Mouse (Mus musculus) intestine, embryonic 15.5 days (tissue): ENCODE results near the gene Casc3. TPM values are rescaled to one million over a fixed set of nuclear protein-coding genes. Genes with fewer than 3 reads are reported as not detected.

ENCODE experiments used
- ATAC-seq: fragments of 200-750 bp; cut with Nextera tagmentation; 2 replicates; pipeline ENCODE4 v1.8.0; 2017; ENCODE audit warnings: moderate TSS enrichment, moderate library complexity
- H3K27ac ChIP-seq: fragments of 300-500 bp; sonication (generic); 2 replicates; pipeline ENCODE4 v1.5.1; 2015; ENCODE audit warnings: mild to moderate bottlenecking, inconsistent platforms
- H3K27me3 ChIP-seq: fragments of 300-500 bp; sonication (generic); replicated peaks from 2 replicates; pipeline ENCODE4 v1.6.1; 2015; ENCODE audit warnings: inconsistent platforms
- H3K36me3 ChIP-seq: fragments of 300-500 bp; sonication (generic); 2 replicates; pipeline ENCODE4 v1.6.1; 2015; ENCODE audit warnings: inconsistent platforms
- H3K4me1 ChIP-seq: fragments of 300-500 bp; sonication (generic); replicated peaks from 2 replicates; pipeline ENCODE4 v1.6.1; 2015; ENCODE audit warnings: inconsistent platforms
- H3K4me2 ChIP-seq: fragments of 300-500 bp; sonication (generic); replicated peaks from 2 replicates; pipeline ENCODE4 v1.6.1; 2015; ENCODE audit warnings: mild to moderate bottlenecking, inconsistent platforms
- H3K4me3 ChIP-seq: fragments of 300-500 bp; sonication (generic); replicated peaks from 2 replicates; pipeline ENCODE4 v1.5.1; 2015; ENCODE audit warnings: inconsistent platforms
- H3K9ac ChIP-seq: fragments of 300-500 bp; sonication (generic); 2 replicates; pipeline ENCODE4 v1.6.1; 2015; ENCODE audit warnings: inconsistent platforms
- H3K9me3 ChIP-seq: fragments of 300-500 bp; sonication (generic); 2 replicates; pipeline ENCODE4 v1.6.1; 2016; ENCODE audit warnings: inconsistent platforms
- WGBS: fragments of 180-500 bp; shearing (Covaris S2); methylation state at CpG from one replicate; pipeline ENCODE4 v1.1.7; 2015; 5-methylcytosine and 5-hydroxymethylcytosine counted together
- polyA plus RNA-seq: library from polyadenylated mRNA; unstranded; fragments of >200 nt; fragmentation: Nextera tagmentation; extraction: Ambion mirVana; gene quantifications from 2 replicates; pipeline ENCODE4 v1.2.1, GENCODE M21; 2015

Casc3 gene
- polyA plus RNA-seq, result 28.2 and 29.8 TPM in 2 replicates

DNA sequence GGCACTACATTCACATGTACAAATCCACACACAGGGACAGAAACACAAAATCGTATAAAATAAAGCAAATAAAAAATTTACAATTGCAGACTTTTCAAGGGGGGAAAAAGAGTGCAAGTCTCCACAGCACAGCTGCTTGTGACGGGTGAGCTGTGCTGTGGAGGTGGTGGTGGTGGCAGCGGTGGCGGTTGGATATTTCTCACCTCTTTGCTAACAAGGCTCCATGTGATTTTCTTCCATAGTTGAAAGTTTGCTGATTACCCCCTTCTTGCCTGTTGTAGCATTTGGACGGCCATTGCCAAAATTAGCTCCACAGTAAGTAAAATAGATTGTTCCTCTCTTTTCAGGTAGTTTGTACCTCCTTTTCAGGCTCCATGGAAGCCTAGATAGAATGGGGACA, at the start of gene Casc3:
Casc3 (plus strand) TSS at position 301 of the 400 bp plus-strand sequence.
- 91% methylated on average over 5 of the region's 5 CpGs for WGBS
- no peak within 1 kb of the TSS for H3K9ac ChIP-seq
- no peak within 1 kb of the TSS for H3K27ac ChIP-seq
- H3K4me1 ChIP-seq, result 0 out of 2 replicates have a peak, but pooled peaks cover 3% of the 10 kb centered on the region
- H3K36me3 ChIP-seq, result peaks cover 42% of the 10 kb centered on the region
- ATAC-seq, result no peak
- no peaks in the 10 kb centered on the region for H3K9me3 ChIP-seq
- H3K27me3 ChIP-seq, result no peaks in the 10 kb centered on the region
- H3K4me2 ChIP-seq, result no peak within 1 kb of the TSS
- no peak within 1 kb of the TSS for H3K4me3 ChIP-seq

DNA sequence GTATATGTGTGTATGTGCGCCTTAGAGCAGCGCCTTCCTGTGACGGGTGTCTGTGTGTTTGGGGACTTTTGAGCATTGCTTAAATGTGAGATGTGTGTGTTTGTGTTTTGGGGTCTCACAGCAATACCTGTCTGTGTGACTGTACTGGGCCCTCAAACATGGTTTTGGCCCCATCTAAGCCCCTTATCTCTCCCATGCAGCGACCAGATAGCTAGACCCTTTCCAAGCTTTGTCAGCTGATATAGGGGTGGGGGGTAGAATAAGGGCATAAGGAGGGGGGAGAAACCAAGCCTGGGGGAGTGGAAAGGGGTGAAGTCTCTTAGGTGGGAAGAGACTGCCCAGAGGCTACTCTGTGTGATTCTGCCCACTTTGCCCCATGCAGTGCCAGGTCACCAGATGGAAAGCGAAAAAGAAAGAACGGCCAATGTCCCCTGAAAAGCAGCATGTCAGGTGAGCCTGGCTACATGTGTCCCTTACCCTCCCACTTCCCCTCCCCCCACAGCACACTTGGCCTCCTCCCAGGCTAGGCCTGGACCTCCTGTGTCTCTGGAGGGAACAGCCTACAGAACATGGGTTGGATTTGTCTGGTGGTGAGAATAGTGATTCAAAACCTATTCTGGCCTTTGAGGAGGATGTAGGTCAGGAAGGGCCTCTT, 48.9 kb upstream of the Casc3 start:
- no peak for ATAC-seq
- Histone ChIP-seq H3K4me1 (peaks cover 49% of the 10 kb centered on the region), H3K9me3 (no peaks in the 10 kb centered on the region), H3K36me3 (peaks cover 39% of the 10 kb centered on the region), H3K27ac (0 out of 2 replicates have a peak overlapping the region, but pooled peaks have one; percentile 22), H3K27me3 (no peaks in the 10 kb centered on the region), H3K4me2 (no peak overlapping the region), H3K4me3 (no peak overlapping the region), H3K9ac (no peak overlapping the region)
- WGBS, result 88% methylated on average over 6 of the region's 6 CpGs

DNA sequence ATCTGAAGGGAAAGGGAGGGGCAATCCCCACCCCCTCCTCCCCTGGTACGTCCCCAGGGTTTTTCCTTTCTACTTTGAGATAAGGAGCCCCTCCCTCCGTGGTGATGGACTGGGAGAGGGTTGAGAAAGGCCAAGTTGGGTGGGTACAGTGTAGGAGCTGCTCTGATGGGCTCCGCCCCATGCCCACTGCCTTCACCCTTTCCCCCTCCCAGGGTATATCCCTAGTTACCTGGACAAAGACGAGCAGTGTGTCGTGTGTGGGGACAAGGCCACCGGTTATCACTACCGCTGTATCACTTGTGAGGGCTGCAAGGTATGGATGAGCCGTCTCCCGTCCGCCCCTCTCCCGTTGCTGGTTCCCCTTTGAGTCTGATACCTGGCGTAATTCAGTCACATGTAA, 48.0 kb upstream of the Casc3 start:
- Histone ChIP-seq H3K9me3 (no peaks in the 10 kb centered on the region), H3K9ac (no peak overlapping the region), H3K27me3 (no peaks in the 10 kb centered on the region), H3K4me1 (peaks cover 40% of the 10 kb centered on the region), H3K4me2 (no peak overlapping the region), H3K4me3 (no peak overlapping the region), H3K36me3 (peaks cover 42% of the 10 kb centered on the region), H3K27ac (no peak overlapping the region)
- 73% methylated on average over 12 of the region's 12 CpGs for WGBS
- ATAC-seq, result no peak

DNA sequence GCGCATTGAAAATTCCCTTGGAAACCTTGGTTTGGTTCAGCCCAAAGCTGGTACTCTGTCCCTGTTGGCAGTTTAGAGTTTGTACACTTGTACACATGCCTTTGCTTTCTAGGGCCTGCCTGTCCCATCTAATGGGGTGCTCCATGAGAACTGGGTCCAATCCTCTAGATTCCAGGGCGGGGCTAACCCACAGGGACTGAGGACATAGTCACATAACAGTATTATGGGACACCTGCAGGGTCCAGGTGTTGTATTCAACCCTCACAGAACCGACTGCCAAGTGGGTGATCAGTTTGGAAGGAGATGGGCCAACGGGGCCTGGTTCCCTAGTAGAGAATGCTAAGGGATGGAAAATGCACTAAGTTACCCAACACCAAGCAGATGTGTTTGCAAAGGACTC, 42.8 kb upstream of the Casc3 start:
- ATAC-seq, result no peak
- Histone ChIP-seq H3K9me3 (no peaks in the 10 kb centered on the region), H3K4me1 (peaks cover 25% of the 10 kb centered on the region), H3K27ac (no peak overlapping the region), H3K27me3 (no peaks in the 10 kb centered on the region), H3K4me3 (no peak overlapping the region), H3K36me3 (peaks cover 49% of the 10 kb centered on the region), H3K9ac (no peak overlapping the region), H3K4me2 (no peak overlapping the region)
- 91% methylated on average over 4 of the region's 4 CpGs for WGBS

DNA sequence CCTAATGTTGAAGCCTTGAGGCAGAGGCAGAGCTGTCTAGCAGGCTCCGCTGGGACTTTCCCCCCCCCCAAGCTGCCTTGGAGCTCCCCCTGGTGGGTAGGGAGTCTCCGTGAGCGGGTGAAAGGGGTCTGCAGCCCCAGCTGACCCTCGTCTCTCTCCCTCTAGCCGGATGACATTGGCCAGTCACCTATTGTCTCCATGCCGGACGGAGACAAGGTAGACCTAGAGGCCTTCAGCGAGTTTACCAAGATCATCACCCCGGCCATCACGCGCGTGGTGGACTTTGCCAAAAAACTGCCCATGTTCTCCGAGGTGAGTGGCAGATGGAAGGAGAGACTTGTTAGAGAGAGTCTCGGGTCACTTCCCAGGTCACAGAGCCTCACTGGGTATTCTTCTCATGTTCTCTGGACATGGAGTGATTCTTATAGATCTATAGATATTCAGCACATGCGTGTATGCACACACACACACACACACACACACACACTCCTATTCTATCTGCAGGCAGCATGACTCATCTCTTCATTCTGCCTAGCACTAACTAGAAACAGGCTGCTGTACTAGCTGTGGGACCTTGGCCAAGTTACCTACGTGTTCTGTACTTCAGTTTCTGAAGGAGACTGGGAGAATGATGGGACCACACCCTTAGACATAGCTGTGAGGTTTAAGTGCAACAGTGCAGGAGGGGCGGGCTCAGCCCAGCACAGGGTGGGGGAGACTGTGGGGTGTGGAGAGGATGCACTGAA, 41.8 kb upstream of the Casc3 start:
- peaks cover 41% of the 10 kb centered on the region for H3K36me3 ChIP-seq
- WGBS, result 64% methylated on average over 17 of the region's 17 CpGs

DNA sequence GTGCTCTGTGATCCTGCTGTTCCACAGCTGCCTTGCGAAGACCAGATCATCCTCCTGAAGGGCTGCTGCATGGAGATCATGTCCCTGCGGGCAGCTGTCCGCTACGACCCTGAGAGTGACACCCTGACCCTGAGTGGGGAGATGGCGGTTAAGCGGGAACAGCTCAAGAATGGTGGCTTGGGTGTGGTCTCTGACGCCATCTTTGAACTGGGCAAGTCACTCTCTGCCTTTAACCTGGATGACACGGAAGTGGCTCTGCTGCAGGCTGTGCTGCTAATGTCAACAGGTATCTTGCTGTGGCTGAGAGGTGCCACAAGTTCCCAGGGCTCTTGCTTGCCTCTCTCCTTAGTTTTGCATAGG, 41.2 kb upstream of the Casc3 start:
- H3K36me3 ChIP-seq, result peaks cover 37% of the 10 kb centered on the region
- ATAC-seq, result 0 out of 2 replicates have a peak, but pooled peaks have one; percentile 1
- H3K27ac ChIP-seq, result no peak overlapping the region
- H3K4me3 ChIP-seq, result no peak overlapping the region
- H3K9me3 ChIP-seq, result no peaks in the 10 kb centered on the region
- H3K9ac ChIP-seq, result no peak overlapping the region
- H3K4me1 ChIP-seq, result peaks cover 40% of the 10 kb centered on the region
- H3K4me2 ChIP-seq, result no peak overlapping the region
- no peaks in the 10 kb centered on the region for H3K27me3 ChIP-seq
- 86% methylated on average over 8 of the region's 8 CpGs for WGBS

More for the DNA sequence above, 41.8 kb upstream of the Casc3 start:
- no peak overlapping the region for H3K4me2 ChIP-seq
- peaks cover 35% of the 10 kb centered on the region for H3K4me1 ChIP-seq
- ATAC-seq, result peak; percentile 58
- no peak overlapping the region for H3K27ac ChIP-seq
- H3K27me3 ChIP-seq, result no peaks in the 10 kb centered on the region
- H3K4me3 ChIP-seq, result no peak overlapping the region
- H3K9me3 ChIP-seq, result no peaks in the 10 kb centered on the region
- no peak overlapping the region for H3K9ac ChIP-seq

DNA sequence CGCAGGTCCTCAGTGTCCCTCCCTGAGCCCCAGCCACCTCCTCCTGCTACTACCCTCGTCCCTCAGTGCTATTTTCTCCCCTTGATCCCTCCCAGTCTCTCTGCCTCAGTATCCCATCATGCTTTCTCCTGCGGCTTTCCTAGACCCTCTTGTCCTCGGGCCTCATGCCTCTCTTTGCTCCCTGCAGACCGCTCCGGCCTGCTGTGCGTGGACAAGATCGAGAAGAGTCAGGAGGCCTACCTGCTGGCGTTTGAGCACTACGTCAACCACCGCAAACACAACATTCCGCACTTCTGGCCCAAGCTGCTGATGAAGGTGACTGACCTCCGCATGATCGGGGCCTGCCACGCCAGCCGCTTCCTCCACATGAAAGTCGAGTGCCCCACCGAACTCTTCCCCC, 40.6 kb upstream of the Casc3 start:
- Histone ChIP-seq H3K4me1 (peaks cover 46% of the 10 kb centered on the region), H3K27me3 (no peaks in the 10 kb centered on the region), H3K4me2 (no peak overlapping the region), H3K4me3 (no peak overlapping the region), H3K9me3 (no peaks in the 10 kb centered on the region), H3K9ac (no peak overlapping the region), H3K27ac (no peak overlapping the region), H3K36me3 (peaks cover 37% of the 10 kb centered on the region)
- WGBS, result 73% methylated on average over 18 of the region's 18 CpGs
- no peak for ATAC-seq

DNA sequence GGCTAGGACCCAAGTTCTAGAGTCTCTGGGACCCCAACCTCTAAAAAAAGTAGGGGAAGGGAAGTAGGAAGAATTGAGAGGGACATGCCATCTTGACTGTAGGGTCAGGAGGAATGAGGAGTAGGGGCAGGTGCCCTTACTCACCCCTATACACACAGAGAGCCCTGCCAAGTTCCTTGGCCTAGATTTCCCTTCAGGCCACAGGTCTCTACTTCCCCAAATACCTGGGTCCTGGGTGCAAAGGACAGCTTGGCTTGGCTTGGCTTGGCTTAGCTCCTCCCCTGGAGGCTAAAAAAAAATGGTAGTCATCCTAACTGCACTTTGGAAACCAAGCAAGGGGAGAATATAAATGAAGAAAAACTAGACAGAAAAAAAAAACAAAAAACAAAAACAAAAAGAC, 40.0 kb upstream of the Casc3 start:
- no peak for ATAC-seq
- peaks cover 52% of the 10 kb centered on the region for H3K4me1 ChIP-seq

DNA sequence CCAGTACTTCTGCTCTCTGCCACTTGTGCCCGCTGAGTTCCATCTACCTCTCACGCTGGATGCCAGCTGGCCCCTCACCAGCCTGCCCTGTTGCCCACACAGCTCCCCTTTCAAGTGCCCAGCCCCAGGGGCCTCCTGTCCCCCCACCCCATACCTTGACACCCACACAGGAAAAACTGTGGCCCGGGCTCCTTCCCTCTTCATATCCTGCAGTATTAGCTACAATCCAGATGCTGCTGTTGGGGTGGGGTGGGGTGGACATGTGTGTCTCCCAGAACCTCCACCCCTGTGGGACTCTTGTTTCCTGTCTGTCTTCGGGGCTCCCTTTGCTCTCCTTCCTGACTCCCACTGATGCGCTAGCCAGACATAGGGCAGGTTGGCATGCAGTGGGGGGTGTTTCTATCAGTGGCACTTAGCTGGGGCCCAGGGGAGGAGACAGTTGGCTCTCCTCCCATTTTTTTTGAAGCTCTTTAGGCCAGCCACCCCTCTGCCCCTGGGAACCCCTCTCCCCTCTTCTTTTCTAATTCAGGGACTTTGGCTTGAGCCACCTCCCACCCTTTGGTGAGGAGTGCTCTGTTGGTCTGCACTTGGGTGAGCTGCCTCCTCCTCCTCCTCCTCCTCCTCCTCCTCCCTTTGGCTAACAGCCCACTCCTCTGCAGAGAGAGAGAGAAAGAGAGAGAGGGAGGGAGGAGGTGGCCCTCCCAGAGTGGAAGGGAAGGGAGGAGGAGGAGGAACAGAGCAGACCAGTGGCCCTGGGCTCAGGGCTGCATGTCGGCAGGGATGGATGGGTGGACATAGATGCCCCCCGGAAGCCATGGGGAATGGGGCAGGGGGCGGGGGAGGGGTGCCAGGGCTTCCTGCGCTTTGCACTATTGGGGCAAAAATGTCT, 39.0 kb upstream of the Casc3 start:
- H3K4me2 ChIP-seq, result no peak overlapping the region
- H3K27me3 ChIP-seq, result no peaks in the 10 kb centered on the region
- H3K4me3 ChIP-seq, result no peak overlapping the region
- ATAC-seq, result no peak
- H3K36me3 ChIP-seq, result peaks cover 47% of the 10 kb centered on the region
- 51% methylated on average over 9 of the region's 9 CpGs for WGBS
- no peak overlapping the region; the same call in 1 of the 2 replicates for H3K9ac ChIP-seq
- peaks cover 52% of the 10 kb centered on the region for H3K4me1 ChIP-seq
- peak overlapping the region; percentile 40 for H3K27ac ChIP-seq
- no peaks in the 10 kb centered on the region for H3K9me3 ChIP-seq

More for the DNA sequence above, 40.0 kb upstream of the Casc3 start:
- H3K36me3 ChIP-seq, result peaks cover 43% of the 10 kb centered on the region
- H3K27ac ChIP-seq, result no peak overlapping the region
- H3K4me2 ChIP-seq, result no peak overlapping the region
- H3K9me3 ChIP-seq, result no peaks in the 10 kb centered on the region
- H3K9ac ChIP-seq, result no peak overlapping the region
- no peak overlapping the region for H3K4me3 ChIP-seq
- no peaks in the 10 kb centered on the region for H3K27me3 ChIP-seq

DNA sequence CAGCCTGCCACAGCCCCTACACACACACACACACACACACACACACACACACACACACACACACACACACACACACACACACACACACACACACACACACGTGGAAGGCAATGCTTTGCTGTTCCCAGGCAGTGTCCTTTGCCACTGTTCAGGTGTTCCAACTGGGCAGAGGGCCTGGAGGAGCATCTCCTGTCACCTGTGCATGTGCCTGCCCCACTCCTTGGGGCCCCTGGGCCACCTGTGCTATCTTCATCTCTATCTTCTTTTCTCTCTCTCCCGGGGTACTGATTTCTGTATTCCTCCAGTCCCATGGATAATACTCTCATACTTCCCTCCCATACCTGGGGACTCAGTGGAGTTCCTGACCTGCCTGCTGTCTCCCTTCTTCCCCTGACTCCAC, 38.4 kb upstream of the Casc3 start:
- Histone ChIP-seq H3K36me3 (peaks cover 48% of the 10 kb centered on the region), H3K9ac (no peak overlapping the region), H3K4me3 (no peak overlapping the region), H3K27me3 (no peaks in the 10 kb centered on the region), H3K9me3 (no peaks in the 10 kb centered on the region), H3K4me2 (no peak overlapping the region), H3K27ac (peak overlapping the region; percentile 40; the same call in 1 of the 2 replicates), H3K4me1 (peaks cover 52% of the 10 kb centered on the region)
- ATAC-seq, result no peak
- WGBS, result 44% methylated on average over 2 of the region's 2 CpGs

DNA sequence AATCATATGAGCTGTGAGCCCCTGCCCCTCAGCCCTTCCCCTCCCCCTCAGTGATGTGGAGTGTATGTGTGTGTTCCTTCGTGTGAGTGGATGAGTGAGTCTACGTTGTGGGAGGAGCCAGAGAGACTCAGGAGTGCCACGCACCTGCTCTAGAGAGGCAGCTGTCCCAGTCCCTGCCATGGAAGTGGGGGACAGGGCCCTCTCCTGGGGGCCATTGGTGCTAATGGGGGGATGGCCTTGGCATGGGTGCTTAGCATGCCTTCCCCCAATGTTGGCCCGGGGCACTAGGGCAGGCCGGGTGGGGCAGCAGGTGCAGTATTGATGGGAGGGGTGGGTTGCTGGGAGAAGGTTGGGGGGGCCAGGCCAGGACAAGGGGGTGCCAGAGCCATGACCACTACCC, 37.9 kb upstream of the Casc3 start:
- no peak overlapping the region for H3K9ac ChIP-seq
- 48% methylated on average over 5 of the region's 5 CpGs for WGBS

DNA sequence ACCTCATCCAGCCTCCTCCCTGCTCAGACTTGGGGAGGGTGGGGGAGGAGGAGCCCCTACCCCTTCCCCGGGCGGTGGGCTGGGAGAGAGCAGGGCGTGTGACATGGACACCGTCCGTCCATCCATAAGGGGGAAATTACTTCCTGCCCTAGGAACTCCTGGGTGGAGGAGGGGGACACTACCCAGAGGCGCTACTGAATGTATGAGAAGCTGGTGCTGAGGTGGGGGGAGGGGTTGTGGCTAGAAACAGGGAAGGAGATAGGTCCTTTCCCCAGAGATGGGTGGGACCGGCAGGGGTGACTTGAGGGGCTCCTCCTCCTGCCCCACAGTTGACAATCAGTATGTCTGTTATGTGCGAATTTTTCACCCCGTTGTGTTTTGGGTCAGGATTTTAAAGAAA, 37.4 kb upstream of the Casc3 start:
- H3K27ac ChIP-seq, result no peak overlapping the region
- ATAC-seq, result peak; percentile 21
- no peaks in the 10 kb centered on the region for H3K9me3 ChIP-seq
- H3K4me2 ChIP-seq, result 0 out of 2 replicates have a peak overlapping the region, but pooled peaks have one; percentile 48
- peaks cover 54% of the 10 kb centered on the region for H3K4me1 ChIP-seq
- H3K27me3 ChIP-seq, result no peaks in the 10 kb centered on the region
- peaks cover 43% of the 10 kb centered on the region for H3K36me3 ChIP-seq
- WGBS, result 18% methylated on average over 9 of the region's 9 CpGs
- H3K4me3 ChIP-seq, result no peak overlapping the region
- H3K9ac ChIP-seq, result no peak overlapping the region

More for the DNA sequence above, 37.9 kb upstream of the Casc3 start:
- Histone ChIP-seq H3K4me2 (no peak overlapping the region), H3K36me3 (peaks cover 47% of the 10 kb centered on the region), H3K9me3 (no peaks in the 10 kb centered on the region), H3K4me1 (peaks cover 54% of the 10 kb centered on the region), H3K4me3 (no peak overlapping the region), H3K27ac (no peak overlapping the region), H3K27me3 (no peaks in the 10 kb centered on the region)
- ATAC-seq, result no peak
